22 mouse cellular contexts compared by ENCODE assay signal in genomic region chr13:60459002-60459401, GRCm38 (mm10).
DNase-seq lines count a peak whose midpoint lies in the region; ATAC-seq and TF ChIP-seq lines count a peak whose summit lies in the region.
"Had no signal": no experiment of that assay in that cellular context is flagged by ENCODE, and none has a peak within 500 bp of the region (broad histone marks: within the 10 kb centered on the region; RNA-seq: fewer than 3 reads in every experiment).

No protein-coding gene starts in this region.

- ATAC-seq in embryonic facial prominence, embryonic 15.5 days (ENCODE audit: insufficient number of reproducible peaks, low FRiP score, low TSS enrichment, low read depth): no peak
- ATAC-seq in heart, embryonic 11.5 days (replicated peaks; ENCODE audit: insufficient number of reproducible peaks, low FRiP score, low TSS enrichment): no peak
- ATAC-seq: forebrain, embryonic 14.5 days; forebrain, embryonic 16.5 days had no signal

- H3K9me3 ChIP-seq in embryonic facial prominence, embryonic 15.5 days (replicated peaks): no peaks in the 10 kb centered on the region
- no peaks in the 10 kb centered on the region for H3K9me3 ChIP-seq in embryonic facial prominence, embryonic 10.5 days
- H3K9me3 ChIP-seq in heart, embryonic 11.5 days (replicated peaks; ENCODE audit: control insufficient read depth, low read length): no peaks in the 10 kb centered on the region
- H3K9me3 ChIP-seq: embryonic facial prominence, embryonic 12.5 days; forebrain, embryonic 10.5 days; forebrain, embryonic 12.5 days had no signal

- no peaks in the 10 kb centered on the region for H3K27me3 ChIP-seq in embryonic facial prominence, embryonic 15.5 days
- H3K27me3 ChIP-seq in embryonic facial prominence, embryonic 10.5 days (replicated peaks; ENCODE audit: low read depth, poor library complexity, severe bottlenecking): 0 out of 2 replicates have a peak, but pooled peaks cover 3% of the 10 kb centered on the region
- no peaks in the 10 kb centered on the region for H3K27me3 ChIP-seq in heart, embryonic 11.5 days (ENCODE audit: control insufficient read depth, insufficient read depth, low read length)
- H3K27me3 ChIP-seq in myocyte (ENCODE audit: control insufficient read depth, insufficient read depth, insufficient read length): no peaks in the 10 kb centered on the region
- H3K27me3 ChIP-seq: embryonic facial prominence, embryonic 12.5 days; forebrain, embryonic 12.5 days had no signal

- DNase-seq in embryonic facial prominence, embryonic 10.5 days (ENCODE audit: low spot score): no peak
- peak; percentile 79 for DNase-seq in heart, adult 11 months
- DNase-seq in thymus, postnatal 10 days (ENCODE audit: low spot score in 2 of 2): no peak
- DNase-seq: adrenal gland, adult 2 months; adrenal gland, postnatal 10 days; adrenal gland, postnatal 25 days; cerebellum, adult 11 months; cerebellum, adult 18-20 months; cerebellum, adult 8-10 months; cerebellum, adult 9-11 months; cerebellum, postnatal 14 days; cerebellum, postnatal 36 days; embryo, embryonic 11 days had no signal

- H3ac ChIP-seq in myocyte (ENCODE audit: control insufficient read depth, insufficient read length): no peak overlapping the region

- no peaks in the 10 kb centered on the region for H3K36me3 ChIP-seq in embryonic facial prominence, embryonic 15.5 days
- no peaks in the 10 kb centered on the region for H3K36me3 ChIP-seq in embryonic facial prominence, embryonic 10.5 days (replicated peaks)
- no peaks in the 10 kb centered on the region for H3K36me3 ChIP-seq in heart, embryonic 11.5 days (ENCODE audit: control insufficient read depth, insufficient read depth, low read length)
- no peaks in the 10 kb centered on the region for H3K36me3 ChIP-seq in myocyte (ENCODE audit: control insufficient read depth, insufficient read depth)
- H3K36me3 ChIP-seq: embryonic facial prominence, embryonic 12.5 days; forebrain, embryonic 10.5 days; forebrain, embryonic 12.5 days had no signal

- H3K4me2 ChIP-seq in embryonic facial prominence, embryonic 15.5 days (replicated peaks): no peak overlapping the region
- no peak overlapping the region for H3K4me2 ChIP-seq in heart, embryonic 11.5 days
- H3K4me2 ChIP-seq in myocyte (ENCODE audit: low read depth): no peak overlapping the region
- H3K4me2 ChIP-seq: embryonic facial prominence, embryonic 12.5 days; forebrain, embryonic 12.5 days had no signal

- 76% methylated on average over 5 of the region's 5 CpGs for WGBS in embryonic facial prominence, embryonic 15.5 days
- WGBS in embryonic facial prominence, embryonic 10.5 days: 85% methylated on average over 5 of the region's 5 CpGs
- WGBS in heart, embryonic 11.5 days (ENCODE audit: insufficient replicate concordance): 79% methylated on average over 5 of the region's 5 CpGs

- H3K9ac ChIP-seq in embryonic facial prominence, embryonic 15.5 days: no peak overlapping the region
- H3K9ac ChIP-seq in heart, embryonic 11.5 days (ENCODE audit: low read depth, low read length): no peak overlapping the region
- H3K9ac ChIP-seq: embryonic facial prominence, embryonic 12.5 days; forebrain, embryonic 12.5 days had no signal

- 0 out of 2 replicates have a peak overlapping the region, but pooled peaks have one; percentile 11 for H3K27ac ChIP-seq in embryonic facial prominence, embryonic 15.5 days (replicated peaks)
- no peak overlapping the region for H3K27ac ChIP-seq in embryonic facial prominence, embryonic 10.5 days (replicated peaks)
- no peak overlapping the region for H3K27ac ChIP-seq in heart, embryonic 11.5 days (ENCODE audit: low read depth, low read length)
- H3K27ac ChIP-seq: embryonic facial prominence, embryonic 12.5 days; forebrain, embryonic 12.5 days had no signal

- no peak overlapping the region for H3K4me3 ChIP-seq in embryonic facial prominence, embryonic 15.5 days (replicated peaks)
- no peak overlapping the region for H3K4me3 ChIP-seq in embryonic facial prominence, embryonic 10.5 days
- no peak overlapping the region for H3K4me3 ChIP-seq in heart, embryonic 11.5 days (ENCODE audit: low read depth, low read length)
- H3K4me3 ChIP-seq in myocyte: no peak overlapping the region
- H3K4me3 ChIP-seq: embryonic facial prominence, embryonic 12.5 days; erythroblast, embryonic 14.5 days; forebrain, embryonic 10.5 days; forebrain, embryonic 12.5 days had no signal

- peaks cover 35% of the 10 kb centered on the region for H3K4me1 ChIP-seq in embryonic facial prominence, embryonic 15.5 days
- H3K4me1 ChIP-seq in embryonic facial prominence, embryonic 10.5 days: peaks cover 24% of the 10 kb centered on the region
- peaks cover 10% of the 10 kb centered on the region for H3K4me1 ChIP-seq in heart, embryonic 11.5 days (ENCODE audit: control insufficient read depth, insufficient read depth, low read length)

- TF ChIP-seq POLR2A in myocyte (IDR thresholded peaks at IDR 0.05; ENCODE audit: insufficient read length, low read depth): no peak

- no peaks in the 10 kb centered on the region for H3K79me2 ChIP-seq in myocyte (ENCODE audit: control insufficient read depth, insufficient read depth)

TF ChIP-seq in myocyte, 11 proteins besides CTCF, POLR2A, EP300 and RAD21:
- TF ChIP-seq MYOD1 (IDR thresholded peaks at IDR 0.05; ENCODE audit: control insufficient read depth in 1 of 3, insufficient read length in 2 of 3, low read depth in 2 of 3) (peak in 2 of 3 experiments; percentile 57 to 69), MYOG (IDR thresholded peaks at IDR 0.05; ENCODE audit: control insufficient read depth in 1 of 3, insufficient read depth in 1 of 3, insufficient read length in 2 of 3, low read depth in 2 of 3) (peak in 2 of 3 experiments; percentile 30 to 74), REST (IDR thresholded peaks at IDR 0.05; ENCODE audit: insufficient read depth, insufficient read length) (no peak), TCF12 (IDR thresholded peaks at IDR 0.05; ENCODE audit: insufficient read depth, poor library complexity, severe bottlenecking) (no peak)
